Mouse (Mus musculus) hindbrain, embryonic 16.5 days (tissue): ENCODE measurements around the gene Rgma. TPM values are rescaled to one million over a fixed set of nuclear protein-coding genes. Genes with fewer than 3 reads are reported as not detected.

ENCODE experiments used
- ATAC-seq: fragments of 200-750 bp; cut with Nextera tagmentation; 2 replicates; pipeline ENCODE4 v1.8.0; 2017; ENCODE audit warnings: moderate TSS enrichment, moderate library complexity
- H3K27ac ChIP-seq: fragments of 300-500 bp; sonication (generic); 2 replicates; pipeline ENCODE4 v1.5.1; 2014; ENCODE audit warnings: low read depth, mild to moderate bottlenecking, control low read depth, low read length, moderate library complexity
- H3K27me3 ChIP-seq: fragments of 300-500 bp; sonication (generic); replicated peaks from 2 replicates; pipeline ENCODE4 v1.6.1; 2014; ENCODE audit warnings: low read length; ENCODE audit not compliant: control insufficient read depth, insufficient read depth
- H3K36me3 ChIP-seq: fragments of 300-500 bp; sonication (generic); 2 replicates; pipeline ENCODE4 v1.6.1; 2014; ENCODE audit warnings: mild to moderate bottlenecking, low read length, moderate library complexity, mixed read lengths; ENCODE audit not compliant: control insufficient read depth, insufficient read depth
- H3K4me1 ChIP-seq: fragments of 300-500 bp; sonication (generic); 2 replicates; pipeline ENCODE4 v1.6.1; 2014; ENCODE audit warnings: low read depth, low read length; ENCODE audit not compliant: control insufficient read depth, insufficient read depth
- H3K4me2 ChIP-seq: fragments of 300-500 bp; sonication (generic); 2 replicates; pipeline ENCODE4 v1.6.1; 2014; ENCODE audit warnings: mild to moderate bottlenecking, low read length, control low read depth, moderate library complexity
- H3K4me3 ChIP-seq: fragments of 300-500 bp; sonication (generic); 2 replicates; pipeline ENCODE4 v1.5.1; 2014; ENCODE audit warnings: mild to moderate bottlenecking, low read length, control low read depth, moderate library complexity
- H3K9ac ChIP-seq: fragments of 300-500 bp; sonication (generic); 2 replicates; pipeline ENCODE4 v1.6.1; 2014; ENCODE audit warnings: low read depth, mild to moderate bottlenecking, control low read depth, low read length, moderate library complexity
- H3K9me3 ChIP-seq: fragments of 300-500 bp; sonication (generic); 2 replicates; pipeline ENCODE4 v1.6.1; 2014; ENCODE audit warnings: mild to moderate bottlenecking, low read length, moderate library complexity; ENCODE audit not compliant: control insufficient read depth
- WGBS: fragments of 180-500 bp; shearing (Covaris S2); extraction: QIAGEN DNeasy Blood & Tissue Kit; methylation state at CpG from one replicate; pipeline ENCODE4 v1.1.7; 2014; 5-methylcytosine and 5-hydroxymethylcytosine counted together
- polyA plus RNA-seq: library from polyadenylated mRNA; unstranded; fragments of >200 nt; fragmentation: Nextera tagmentation; extraction: Ambion mirVana; gene quantifications from 2 replicates; pipeline ENCODE4 v1.2.1, GENCODE M21; 2015

Rgma gene
- polyA plus RNA-seq, result 30.9 and 39.8 TPM in 2 replicates

- H3K4me2 ChIP-seq, result peak within 1 kb of the TSS; percentile 90
- peak within 1 kb of the TSS; percentile 90 for H3K9ac ChIP-seq
- ATAC-seq, result peak; percentile 86
- WGBS, result under 1% methylated on average over 67 of the region's 85 CpGs
- no peaks in the 10 kb centered on the region for H3K27me3 ChIP-seq
- H3K4me3 ChIP-seq, result peak within 1 kb of the TSS; percentile 73
- H3K4me1 ChIP-seq, result peaks cover 18% of the 10 kb centered on the region
- H3K36me3 ChIP-seq, result no peaks in the 10 kb centered on the region
- no peaks in the 10 kb centered on the region for H3K9me3 ChIP-seq
- peak within 1 kb of the TSS; percentile 93 for H3K27ac ChIP-seq
Observed at GRCm38 (mm10) chr7:73375257-73376100, at the start of gene Rgma. Gene Rgma, plus strand, starts transcription at chr7:73375509.

GRCm38 (mm10) chr7:73326236-73326635, 49.1 kb upstream of the Rgma start:
- ATAC-seq, result no peak

GRCm38 (mm10) chr7:73326680-73327079, 48.6 kb upstream of the Rgma start:
- Histone ChIP-seq H3K27me3 (no peaks in the 10 kb centered on the region), H3K4me1 (no peaks in the 10 kb centered on the region), H3K4me3 (no peak overlapping the region), H3K27ac (no peak overlapping the region), H3K36me3 (no peaks in the 10 kb centered on the region), H3K4me2 (no peak overlapping the region), H3K9me3 (no peaks in the 10 kb centered on the region), H3K9ac (no peak overlapping the region)
- ATAC-seq, result no peak
- 88% methylated on average over 11 of the region's 11 CpGs for WGBS

More at GRCm38 (mm10) chr7:73326236-73326635, 49.1 kb upstream of the Rgma start:
- H3K36me3 ChIP-seq, result no peaks in the 10 kb centered on the region
- no peak overlapping the region for H3K4me2 ChIP-seq
- H3K27ac ChIP-seq, result no peak overlapping the region
- H3K4me3 ChIP-seq, result no peak overlapping the region
- WGBS, result 91% methylated on average over 14 of the region's 14 CpGs
- no peaks in the 10 kb centered on the region for H3K9me3 ChIP-seq
- no peak overlapping the region for H3K9ac ChIP-seq
- no peaks in the 10 kb centered on the region for H3K4me1 ChIP-seq
- H3K27me3 ChIP-seq, result no peaks in the 10 kb centered on the region

GRCm38 (mm10) chr7:73327193-73327592, 48.1 kb upstream of the Rgma start:
- 68% methylated on average over 8 of the region's 8 CpGs for WGBS
- H3K27me3 ChIP-seq, result no peaks in the 10 kb centered on the region
- no peak overlapping the region for H3K4me2 ChIP-seq
- H3K9ac ChIP-seq, result no peak overlapping the region
- H3K4me1 ChIP-seq, result no peaks in the 10 kb centered on the region
- no peaks in the 10 kb centered on the region for H3K9me3 ChIP-seq
- H3K27ac ChIP-seq, result no peak overlapping the region
- H3K4me3 ChIP-seq, result no peak overlapping the region
- H3K36me3 ChIP-seq, result no peaks in the 10 kb centered on the region
- ATAC-seq, result no peak

- Histone ChIP-seq H3K9me3 (no peaks in the 10 kb centered on the region), H3K9ac (no peak overlapping the region), H3K27ac (no peak overlapping the region), H3K27me3 (no peaks in the 10 kb centered on the region), H3K4me1 (no peaks in the 10 kb centered on the region), H3K4me3 (no peak overlapping the region), H3K36me3 (no peaks in the 10 kb centered on the region), H3K4me2 (no peak overlapping the region)
- 83% methylated on average over 5 of the region's 5 CpGs for WGBS
- no peak for ATAC-seq
Observed at GRCm38 (mm10) chr7:73327652-73328051, 47.7 kb upstream of the Rgma start.

GRCm38 (mm10) chr7:73328653-73329207, 46.6 kb upstream of the Rgma start:
- Histone ChIP-seq H3K27me3 (no peaks in the 10 kb centered on the region), H3K9me3 (no peaks in the 10 kb centered on the region), H3K9ac (no peak overlapping the region), H3K4me3 (no peak overlapping the region), H3K27ac (no peak overlapping the region), H3K4me2 (no peak overlapping the region), H3K36me3 (no peaks in the 10 kb centered on the region), H3K4me1 (no peaks in the 10 kb centered on the region)
- ATAC-seq, result no peak
- 39% methylated on average over 5 of the region's 5 CpGs for WGBS

- ATAC-seq, result no peak
- H3K36me3 ChIP-seq, result no peaks in the 10 kb centered on the region
- no peak overlapping the region for H3K4me3 ChIP-seq
- H3K27ac ChIP-seq, result no peak overlapping the region
- H3K4me2 ChIP-seq, result no peak overlapping the region
- no peaks in the 10 kb centered on the region for H3K27me3 ChIP-seq
- H3K9ac ChIP-seq, result no peak overlapping the region
- H3K4me1 ChIP-seq, result peaks cover 11% of the 10 kb centered on the region
- no peaks in the 10 kb centered on the region for H3K9me3 ChIP-seq
- WGBS, result 84% methylated on average over 12 of the region's 12 CpGs
Observed at GRCm38 (mm10) chr7:73330754-73331153, 44.6 kb upstream of the Rgma start.

- no peak overlapping the region for H3K9ac ChIP-seq
- no peak overlapping the region for H3K4me2 ChIP-seq
- H3K27ac ChIP-seq, result no peak overlapping the region
- ATAC-seq, result no peak
- no peaks in the 10 kb centered on the region for H3K36me3 ChIP-seq
- no peaks in the 10 kb centered on the region for H3K9me3 ChIP-seq
- no peak overlapping the region for H3K4me3 ChIP-seq
- WGBS, result 51% methylated on average over 7 of the region's 7 CpGs
- peaks cover 15% of the 10 kb centered on the region for H3K4me1 ChIP-seq
- no peaks in the 10 kb centered on the region for H3K27me3 ChIP-seq
Observed at GRCm38 (mm10) chr7:73331645-73332044, 43.7 kb upstream of the Rgma start.

- H3K36me3 ChIP-seq, result no peaks in the 10 kb centered on the region
- 0 out of 2 replicates have a peak overlapping the region, but pooled peaks have one; percentile 25 for H3K27ac ChIP-seq
- H3K4me3 ChIP-seq, result no peak overlapping the region
- no peaks in the 10 kb centered on the region for H3K27me3 ChIP-seq
- H3K9me3 ChIP-seq, result no peaks in the 10 kb centered on the region
- no peak overlapping the region for H3K4me2 ChIP-seq
- 0 out of 2 replicates have a peak, but pooled peaks have one; percentile 32 for ATAC-seq
- H3K4me1 ChIP-seq, result peaks cover 19% of the 10 kb centered on the region
- H3K9ac ChIP-seq, result no peak overlapping the region
- WGBS, result 58% methylated on average over 12 of the region's 12 CpGs
Observed at GRCm38 (mm10) chr7:73333398-73333988, 41.8 kb upstream of the Rgma start.
